Mouse (Mus musculus) inflammation-experienced regulatory T-cells, adult 6 months (primary cell): ENCODE measurements around the gene Ddr2. TPM values are rescaled to one million over a fixed set of nuclear protein-coding genes. Genes with fewer than 3 reads are reported as not detected.
"Not testable (repeated sequence)": the region's sequence is repeated elsewhere in the genome, so short reads cannot be mapped to it uniquely, and the experiment has no call there.

Experiments
- ATAC-seq: one replicate; pipeline ENCODE4 v1.8.0; 2017
- polyA plus RNA-seq, 3 experiments: library from polyadenylated mRNA; unstranded; fragments of 100-300 nt; shearing (Covaris generic); gene quantifications; one replicate each; pipeline ENCODE4 v1.2.1; 2017

Gene Ddr2
- polyA plus RNA-seq: under 1 TPM in 2 of 3 experiments, not detected in 1; 0.04 to 0.07 TPM

GRCm38 (mm10) chr1:170110516-170111332 is at the start of gene Ddr2:
Gene Ddr2 (minus strand): TSS chr1:170110762.
- ATAC-seq: no peak

GRCm38 (mm10) chr1:170159707-170160106 is 49.1 kb upstream of the Ddr2 start:
- no peak for ATAC-seq

GRCm38 (mm10) chr1:170155761-170156160 is 45.2 kb upstream of the Ddr2 start:
- no peak for ATAC-seq

GRCm38 (mm10) chr1:170155298-170155697 is 44.7 kb upstream of the Ddr2 start:
- ATAC-seq: no peak

- ATAC-seq: no peak
Measured at GRCm38 (mm10) chr1:170153986-170154385, 43.4 kb upstream of the Ddr2 start.

- ATAC-seq: peak; percentile 79
Measured at GRCm38 (mm10) chr1:170152552-170152951, 42.0 kb upstream of the Ddr2 start.

GRCm38 (mm10) chr1:170150870-170151269 is 40.3 kb upstream of the Ddr2 start:
- ATAC-seq: no peak

- no peak for ATAC-seq
Measured at GRCm38 (mm10) chr1:170149756-170150155, 39.2 kb upstream of the Ddr2 start.

GRCm38 (mm10) chr1:170148536-170148935 is 38.0 kb upstream of the Ddr2 start:
- ATAC-seq: no peak

GRCm38 (mm10) chr1:170147651-170148448 is 37.3 kb upstream of the Ddr2 start:
- peak; percentile 90 for ATAC-seq

- ATAC-seq: no peak
Measured at GRCm38 (mm10) chr1:170145606-170146005, 35.0 kb upstream of the Ddr2 start.

- no peak for ATAC-seq
Measured at GRCm38 (mm10) chr1:170142256-170142871, 31.8 kb upstream of the Ddr2 start.

GRCm38 (mm10) chr1:170141626-170142025 is 31.1 kb upstream of the Ddr2 start:
- no peak for ATAC-seq

- peak; percentile 99 for ATAC-seq
Measured at GRCm38 (mm10) chr1:170136351-170137009, 25.9 kb upstream of the Ddr2 start.

- no peak for ATAC-seq
Measured at GRCm38 (mm10) chr1:170134264-170134663, 23.7 kb upstream of the Ddr2 start.

- no peak for ATAC-seq
Measured at GRCm38 (mm10) chr1:170130962-170131361, 20.4 kb upstream of the Ddr2 start.

- ATAC-seq: no peak
Measured at GRCm38 (mm10) chr1:170124644-170125043, 14.1 kb upstream of the Ddr2 start.

GRCm38 (mm10) chr1:170113616-170114015 is 3.1 kb upstream of the Ddr2 start:
- ATAC-seq: no peak

GRCm38 (mm10) chr1:170112261-170112660 is 1.7 kb upstream of the Ddr2 start:
- ATAC-seq: no peak

- no peak for ATAC-seq
Measured at GRCm38 (mm10) chr1:170111651-170112226, 1.2 kb upstream of the Ddr2 start.

- ATAC-seq: no peak
Measured at GRCm38 (mm10) chr1:170109776-170110515, 616 bp downstream of the Ddr2 start.

GRCm38 (mm10) chr1:170102814-170103213 is 7.7 kb downstream of the Ddr2 start:
- ATAC-seq: not testable (repeated sequence)
